Mouse (Mus musculus) midbrain, embryonic 15.5 days (tissue): ENCODE results near the gene Nek3. TPM values are rescaled to one million over a fixed set of nuclear protein-coding genes. Genes with fewer than 3 reads are reported as not detected.
A peak's percentile ranks its signal among the peaks of the same experiment; 100 is the strongest.
"Not testable (repeated sequence)": the region's sequence is repeated elsewhere in the genome, so short reads cannot be mapped to it uniquely, and the experiment has no call there.

ENCODE experiments used
- ATAC-seq: fragments of 200-750 bp; cut with Nextera tagmentation; replicated peaks from 2 replicates; pipeline ENCODE4 v1.8.0; 2017; ENCODE audit warnings: moderate TSS enrichment
- H3K27ac ChIP-seq: fragments of 300-500 bp; sonication (generic); 2 replicates; pipeline ENCODE4 v1.5.1; 2015; ENCODE audit warnings: mild to moderate bottlenecking, inconsistent platforms
- H3K27me3 ChIP-seq: fragments of 300-500 bp; sonication (generic); replicated peaks from 2 replicates; pipeline ENCODE4 v1.6.1; 2015; ENCODE audit warnings: inconsistent platforms
- H3K36me3 ChIP-seq: fragments of 300-500 bp; sonication (generic); replicated peaks from 2 replicates; pipeline ENCODE4 v1.6.1; 2015; ENCODE audit warnings: inconsistent platforms
- H3K4me1 ChIP-seq: fragments of 300-500 bp; sonication (generic); 2 replicates; pipeline ENCODE4 v1.6.1; 2015; ENCODE audit warnings: inconsistent platforms
- H3K4me2 ChIP-seq: fragments of 300-500 bp; sonication (generic); 2 replicates; pipeline ENCODE4 v1.6.1; 2015; ENCODE audit warnings: inconsistent platforms, mild to moderate bottlenecking, moderate library complexity
- H3K4me3 ChIP-seq: fragments of 300-500 bp; sonication (generic); 2 replicates; pipeline ENCODE4 v1.5.1; 2015; ENCODE audit warnings: mild to moderate bottlenecking, inconsistent platforms
- H3K9ac ChIP-seq: fragments of 300-500 bp; sonication (generic); 2 replicates; pipeline ENCODE4 v1.6.1; 2015; ENCODE audit warnings: mild to moderate bottlenecking, inconsistent platforms
- H3K9me3 ChIP-seq: fragments of 300-500 bp; sonication (generic); 2 replicates; pipeline ENCODE4 v1.6.1; 2016; ENCODE audit warnings: inconsistent platforms
- WGBS: fragments of 180-500 bp; shearing (Covaris S2); methylation state at CpG from one replicate; pipeline ENCODE4 v1.1.7; 2015; ENCODE audit warnings: mixed read lengths; 5-methylcytosine and 5-hydroxymethylcytosine counted together
- polyA plus RNA-seq: library from polyadenylated mRNA; unstranded; fragments of >200 nt; fragmentation: Nextera tagmentation; extraction: Ambion mirVana; gene quantifications from 2 replicates; pipeline ENCODE4 v1.2.1, GENCODE M21; 2015

Gene Nek3
- polyA plus RNA-seq, 1 experiment from 2014 or later: 7.6 TPM

DNA sequence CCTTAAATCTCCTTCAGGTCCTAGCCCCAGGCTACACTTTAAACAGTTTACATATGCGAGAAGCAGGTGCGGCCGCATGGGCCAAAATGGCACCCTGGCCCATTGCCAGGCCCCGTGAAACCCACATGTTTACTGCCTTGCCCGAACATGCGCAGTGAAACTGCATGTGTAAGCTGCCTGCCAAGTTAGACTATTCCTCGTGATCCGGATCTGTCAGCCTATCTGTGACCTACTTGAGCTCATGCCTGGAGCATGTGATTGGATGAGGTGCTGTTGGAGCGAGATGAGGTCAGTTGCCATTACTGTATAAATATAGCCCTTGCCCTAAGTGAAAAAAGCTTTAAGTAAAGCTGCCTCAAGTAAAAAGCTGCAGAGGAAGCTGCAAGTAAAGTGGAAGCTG, 29.8 kb downstream of the Nek3 start:
- H3K9me3 ChIP-seq, ATAC-seq, H3K4me1 ChIP-seq, H3K9ac ChIP-seq, H3K27me3 ChIP-seq, H3K4me3 ChIP-seq, H3K27ac ChIP-seq, H3K4me2 ChIP-seq, H3K36me3 ChIP-seq: not testable (repeated sequence)
- 90% methylated on average over 9 of the region's 9 CpGs for WGBS

DNA sequence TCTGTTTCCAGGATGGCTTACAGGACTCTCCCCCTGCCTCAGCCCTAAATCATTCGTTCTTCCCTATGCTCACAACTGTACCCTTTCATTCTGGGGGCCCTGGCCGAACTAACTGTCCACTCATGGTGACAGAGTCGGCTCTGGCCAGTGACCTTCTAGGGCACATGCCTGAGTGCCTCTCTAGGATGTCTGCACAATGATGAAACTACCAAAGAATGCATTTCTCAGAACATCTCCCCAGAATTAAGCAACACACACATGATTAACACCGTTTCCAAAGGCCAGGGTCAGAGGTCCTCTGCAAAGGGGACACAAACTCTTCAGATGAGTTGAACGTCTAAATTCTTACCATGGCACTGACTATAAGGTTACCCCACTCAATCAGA, 31.5 kb downstream of the Nek3 start:
- no peak overlapping the region for H3K9ac ChIP-seq
- no peak overlapping the region for H3K4me2 ChIP-seq
- no peaks in the 10 kb centered on the region for H3K27me3 ChIP-seq
- H3K36me3 ChIP-seq: no peaks in the 10 kb centered on the region
- H3K4me3 ChIP-seq: no peak overlapping the region
- H3K4me1 ChIP-seq: no peaks in the 10 kb centered on the region
- ATAC-seq: no peak
- whole genome bisulfite sequencing: 86% methylated on average over 5 of the region's 5 CpGs
- H3K27ac ChIP-seq: no peak overlapping the region
- H3K9me3 ChIP-seq: no peaks in the 10 kb centered on the region

DNA sequence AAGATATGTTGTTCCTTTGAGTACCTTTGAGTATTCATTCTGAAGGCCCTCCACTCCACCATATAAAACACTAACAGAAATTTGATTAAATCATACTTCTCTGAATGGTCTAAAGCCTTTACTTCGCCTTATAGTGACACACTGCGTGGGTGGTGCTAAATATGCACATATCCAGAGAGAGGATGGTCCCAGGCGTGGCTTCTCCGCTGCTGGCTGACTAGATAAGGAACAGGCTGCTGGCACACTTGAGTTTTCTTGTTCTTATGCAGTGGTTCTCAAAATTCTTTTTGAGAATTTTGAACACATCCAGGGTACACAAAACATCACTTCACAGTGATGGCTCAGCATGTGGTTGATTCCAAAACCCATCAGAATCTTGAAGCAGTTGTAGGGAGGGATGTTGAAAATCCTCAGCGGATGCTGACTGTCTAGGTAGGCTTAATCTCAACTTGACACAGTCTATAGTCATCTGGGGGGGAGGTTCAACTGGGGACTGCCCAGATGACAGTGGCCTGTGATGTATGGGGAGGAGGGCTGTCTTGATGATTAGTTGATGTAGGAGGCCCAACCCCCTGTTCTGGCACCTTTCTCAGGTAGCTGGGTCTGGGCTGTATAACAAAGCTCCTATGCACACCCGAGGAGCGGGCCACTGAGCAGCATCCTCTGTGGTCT, 32.0 kb downstream of the Nek3 start:
- H3K4me2 ChIP-seq: no peak overlapping the region
- no peaks in the 10 kb centered on the region for H3K36me3 ChIP-seq
- H3K27me3 ChIP-seq: no peaks in the 10 kb centered on the region
- ATAC-seq: no peak
- no peak overlapping the region for H3K4me3 ChIP-seq
- H3K9me3 ChIP-seq: no peaks in the 10 kb centered on the region
- no peak overlapping the region for H3K9ac ChIP-seq
- H3K27ac ChIP-seq: no peak overlapping the region
- no peaks in the 10 kb centered on the region for H3K4me1 ChIP-seq
- WGBS: 94% methylated on average over 7 of the region's 7 CpGs

DNA sequence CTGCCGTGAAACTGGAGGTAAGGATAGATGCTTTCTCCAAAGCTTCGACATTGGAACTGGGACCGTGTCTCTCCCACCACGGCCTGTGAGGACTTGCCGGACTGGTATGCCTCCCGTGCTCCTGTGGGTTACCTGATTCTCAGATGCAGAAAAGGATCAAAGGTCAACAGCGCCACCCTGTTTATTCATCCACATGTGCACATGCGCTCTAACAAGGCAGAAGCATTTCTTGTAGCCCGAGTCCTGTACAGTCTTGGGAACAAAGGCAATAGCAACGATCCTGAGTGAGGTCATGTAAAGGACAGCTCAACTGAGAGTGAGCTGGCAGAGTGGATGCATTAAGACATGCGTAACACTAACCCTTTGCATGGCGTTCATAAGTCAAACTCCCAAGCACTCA, 34.2 kb downstream of the Nek3 start:
- Histone ChIP-seq H3K36me3 (0 out of 2 replicates have a peak, but pooled peaks cover 5% of the 10 kb centered on the region), H3K9me3 (no peaks in the 10 kb centered on the region), H3K4me1 (no peaks in the 10 kb centered on the region), H3K4me2 (no peak overlapping the region), H3K27ac (no peak overlapping the region), H3K27me3 (no peaks in the 10 kb centered on the region), H3K9ac (no peak overlapping the region), H3K4me3 (no peak overlapping the region)
- no peak for ATAC-seq
- 89% methylated on average over 12 of the region's 12 CpGs for WGBS

DNA sequence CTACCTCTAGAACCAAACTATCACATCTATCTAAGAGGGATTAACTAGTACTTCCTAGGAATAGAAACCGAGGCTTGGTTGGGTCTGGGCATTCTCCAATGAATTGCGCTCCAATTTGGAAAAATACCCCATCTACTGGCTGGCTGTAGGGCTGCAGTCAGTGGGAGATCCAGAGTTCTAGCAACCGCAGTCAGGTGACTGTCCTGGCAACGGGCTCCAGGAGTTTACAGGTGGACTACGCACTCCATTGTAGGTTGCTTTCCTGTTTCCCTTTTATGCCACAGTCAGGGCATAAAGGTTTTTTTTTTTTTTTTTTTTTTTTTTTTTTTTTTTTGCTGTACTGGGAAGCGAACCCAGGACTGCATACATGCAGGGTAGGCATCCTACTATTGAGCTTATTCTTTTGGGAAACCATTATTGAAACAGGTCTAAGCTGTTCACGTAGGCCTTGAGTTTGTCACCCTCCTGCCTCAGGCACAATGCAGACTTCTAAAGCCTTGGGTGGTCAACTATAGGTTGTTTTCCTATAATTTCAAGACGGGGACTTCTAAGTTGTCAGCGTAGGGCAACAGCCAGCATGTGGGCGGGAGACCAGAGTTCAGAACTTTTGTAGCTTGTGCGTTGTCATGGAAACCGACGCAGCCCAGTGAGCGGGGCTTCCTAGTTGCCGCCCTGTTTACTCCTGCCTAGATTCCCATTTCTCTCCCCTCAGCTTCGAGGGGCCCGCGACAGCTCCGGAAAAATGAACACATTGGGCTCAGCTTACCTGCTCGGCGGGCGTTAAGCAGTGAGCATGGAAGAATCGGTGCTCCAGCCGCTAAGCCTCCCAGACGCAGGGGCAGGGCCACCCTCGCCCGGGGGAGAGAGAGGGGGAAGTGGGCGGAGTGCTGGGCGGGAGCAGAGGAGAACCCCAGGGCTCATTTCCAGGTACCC, 41.7 kb downstream of the Nek3 start, which contains the start of gene Nek5:
Nek5 (minus strand) TSS at position 834 of the 933 bp plus-strand sequence.
- WGBS: 1% methylated on average over 29 of the region's 29 CpGs
- peak within 1 kb of the TSS; percentile 21; the same call in 1 of the 2 replicates for H3K9ac ChIP-seq

DNA sequence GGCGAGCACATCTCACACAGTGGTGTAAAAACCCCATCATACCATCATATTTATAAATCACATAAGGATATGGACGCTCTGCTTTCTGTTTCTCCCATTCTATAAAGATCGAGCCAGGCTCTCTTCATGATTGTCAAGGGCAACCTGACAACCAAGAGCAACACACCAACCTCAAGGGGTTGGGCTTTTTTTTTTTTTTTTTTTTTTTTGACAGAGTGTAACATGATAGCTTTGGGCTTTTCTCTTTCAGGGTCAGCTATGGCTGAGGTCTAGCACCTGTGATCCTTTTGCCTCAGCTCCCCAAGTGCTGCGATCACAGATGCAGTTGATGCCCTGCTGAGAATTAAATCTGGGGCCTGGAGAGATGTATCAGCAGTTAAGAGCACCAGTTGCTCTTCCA, 59.2 kb downstream of the Nek3 start:
- no peak overlapping the region for H3K27ac ChIP-seq
- no peaks in the 10 kb centered on the region for H3K9me3 ChIP-seq
- no peak overlapping the region for H3K4me2 ChIP-seq
- no peaks in the 10 kb centered on the region for H3K4me1 ChIP-seq
- no peaks in the 10 kb centered on the region for H3K27me3 ChIP-seq
- 81% methylated on average over 4 of the region's 4 CpGs for WGBS
- no peaks in the 10 kb centered on the region for H3K36me3 ChIP-seq
- H3K4me3 ChIP-seq: no peak overlapping the region
- no peak for ATAC-seq
- H3K9ac ChIP-seq: no peak overlapping the region

More for the DNA sequence above, 41.7 kb downstream of the Nek3 start, which contains the start of gene Nek5:
- Histone ChIP-seq H3K4me3 (peak within 1 kb of the TSS; percentile 36), H3K4me1 (peaks cover 7% of the 10 kb centered on the region), H3K9me3 (no peaks in the 10 kb centered on the region), H3K36me3 (0 out of 2 replicates have a peak, but pooled peaks cover 5% of the 10 kb centered on the region), H3K27ac (no peak within 1 kb of the TSS), H3K27me3 (no peaks in the 10 kb centered on the region), H3K4me2 (peak within 1 kb of the TSS; percentile 60)
- ATAC-seq: peak; percentile 83

DNA sequence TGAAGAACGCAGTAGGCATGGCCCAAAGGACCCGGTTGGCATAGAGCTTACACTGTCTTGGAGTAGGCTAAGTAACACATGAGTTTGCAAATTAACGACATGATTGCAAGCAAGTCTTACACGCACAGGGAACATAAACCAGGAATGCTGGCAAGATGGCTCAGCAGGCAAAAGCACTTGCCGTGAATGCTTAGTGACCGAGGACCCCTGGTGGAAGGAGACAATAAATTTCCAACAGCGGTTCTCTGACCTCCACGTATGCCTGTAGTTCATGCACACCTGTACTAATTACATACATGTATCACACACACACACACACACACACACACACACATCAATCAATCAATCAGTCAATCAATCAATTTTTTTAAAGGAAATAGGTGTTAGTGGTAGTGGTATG, 74.7 kb downstream of the Nek3 start:
- ATAC-seq: no peak
- no peak overlapping the region for H3K4me2 ChIP-seq
- H3K27me3 ChIP-seq: no peaks in the 10 kb centered on the region
- H3K4me1 ChIP-seq: no peaks in the 10 kb centered on the region
- no peak overlapping the region for H3K4me3 ChIP-seq
- no peak overlapping the region for H3K9ac ChIP-seq
- H3K9me3 ChIP-seq: no peaks in the 10 kb centered on the region
- H3K27ac ChIP-seq: no peak overlapping the region
- no peaks in the 10 kb centered on the region for H3K36me3 ChIP-seq
- 47% methylated on average over 8 of the region's 8 CpGs for WGBS

DNA sequence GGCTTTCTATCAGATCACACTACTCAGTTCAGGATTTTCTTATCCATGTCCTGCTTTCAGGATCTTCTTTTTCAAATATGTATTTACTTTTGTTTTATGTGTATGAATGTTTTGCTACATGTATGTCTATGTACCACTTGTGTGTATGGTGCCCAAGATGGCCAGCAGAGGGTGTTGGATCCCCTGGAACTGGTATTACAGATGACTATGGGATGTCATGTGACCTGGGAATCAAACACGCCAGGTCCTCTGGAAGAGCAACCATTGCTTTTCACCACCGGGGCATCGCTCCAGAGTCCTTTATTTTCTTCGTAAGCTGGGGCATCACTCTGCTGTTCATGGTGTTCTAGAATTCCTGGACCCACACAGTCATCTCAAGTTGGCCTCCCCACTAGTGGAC, 77.0 kb downstream of the Nek3 start:
- Histone ChIP-seq H3K4me3 (no peak overlapping the region), H3K9ac (no peak overlapping the region), H3K4me2 (no peak overlapping the region), H3K27ac (no peak overlapping the region), H3K27me3 (no peaks in the 10 kb centered on the region), H3K36me3 (no peaks in the 10 kb centered on the region), H3K9me3 (no peaks in the 10 kb centered on the region), H3K4me1 (no peaks in the 10 kb centered on the region)
- 95% methylated on average over 4 of the region's 4 CpGs for WGBS
- ATAC-seq: no peak

DNA sequence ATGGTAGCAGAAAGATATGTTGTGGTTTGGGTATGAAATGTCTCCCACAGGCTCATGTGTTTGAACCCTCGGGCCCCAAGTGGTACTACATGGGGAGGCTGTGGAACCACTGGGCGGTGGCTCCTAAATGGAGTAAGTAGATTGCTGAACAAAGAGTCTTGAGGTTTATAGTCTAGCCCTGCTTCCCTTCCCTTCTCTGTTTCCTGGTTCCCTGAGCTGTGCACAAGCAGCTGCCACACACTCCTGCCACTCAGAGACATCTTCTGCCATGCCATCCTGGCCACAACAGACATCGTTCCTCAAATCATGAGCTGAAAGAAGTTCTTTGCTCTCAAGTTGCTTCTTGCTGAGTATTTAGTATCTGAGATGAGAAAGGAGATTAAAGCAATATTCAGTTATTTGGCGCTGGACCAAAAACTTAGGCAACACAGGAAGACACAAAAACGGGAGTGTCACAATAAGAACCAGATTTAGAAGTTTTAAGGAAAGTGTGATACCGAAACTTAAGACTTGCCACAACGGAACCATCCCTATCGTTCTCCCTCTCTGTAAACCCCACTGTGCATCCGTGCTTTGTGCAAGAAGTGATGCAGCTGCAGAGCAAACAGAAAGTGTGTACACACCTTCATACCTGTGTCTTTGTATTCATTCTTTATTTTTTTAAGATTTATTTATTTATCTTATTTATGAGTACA, 86.8 kb downstream of the Nek3 start:
- H3K4me2 ChIP-seq: no peak overlapping the region
- H3K9ac ChIP-seq: no peak overlapping the region
- no peaks in the 10 kb centered on the region for H3K27me3 ChIP-seq
- no peak overlapping the region for H3K27ac ChIP-seq
- ATAC-seq: no peak
- H3K4me1 ChIP-seq: no peaks in the 10 kb centered on the region
- 87% methylated on average over 9 of the region's 9 CpGs for WGBS
- H3K4me3 ChIP-seq: no peak overlapping the region
- no peaks in the 10 kb centered on the region for H3K9me3 ChIP-seq
- no peaks in the 10 kb centered on the region for H3K36me3 ChIP-seq

Other genes with a start within 250 kb of the Nek3 start
- not detected in 2 replicates for gene Defb15, start 233.7 kb downstream of the Nek3 start, polyA plus RNA-seq
- gene Defb35, start 228.1 kb downstream of the Nek3 start, polyA plus RNA-seq: not detected in 2 replicates
- gene Defb13, start 219.7 kb downstream of the Nek3 start, polyA plus RNA-seq: not detected in 2 replicates
- gene Fam90a1a, start 207.7 kb downstream of the Nek3 start, polyA plus RNA-seq: not detected in 2 replicates
- gene Ccdc70, start 196.7 kb downstream of the Nek3 start, polyA plus RNA-seq: not detected in 2 replicates
- gene Atp7b, start 106.1 kb downstream of the Nek3 start, polyA plus RNA-seq: 1.5 and 1.6 TPM in 2 replicates
- 37.8 and 43.2 TPM in 2 replicates for gene Alg11, start 105.7 kb downstream of the Nek3 start, polyA plus RNA-seq
- gene Nek5, start 41.4 kb downstream of the Nek3 start, polyA plus RNA-seq: 1.1 and 1.3 TPM in 2 replicates
- gene Ckap2, start 19.4 kb upstream of the Nek3 start, polyA plus RNA-seq: 8.3 and 9.4 TPM in 2 replicates
- gene Vps36, start 26.4 kb upstream of the Nek3 start, polyA plus RNA-seq: 40.7 and 42.3 TPM in 2 replicates
- gene Thsd1, start 60.9 kb upstream of the Nek3 start, polyA plus RNA-seq: 7.6 and 8.5 TPM in 2 replicates
- not detected in 2 replicates for gene Tpte, start 117.0 kb upstream of the Nek3 start, polyA plus RNA-seq
- 7.1 and 7.3 TPM in 2 replicates for gene Slc25a15, start 232.2 kb upstream of the Nek3 start, polyA plus RNA-seq
- 31.6 TPM in 2 replicates for gene Mrps31, start 244.9 kb upstream of the Nek3 start, polyA plus RNA-seq